Mouse (Mus musculus): ENCODE measurements around the gene Prkg2. TPM values are rescaled to one million over a fixed set of nuclear protein-coding genes. Genes with fewer than 3 reads are reported as not detected.

Prkg2 gene
- polyA plus RNA-seq, 1 experiment from 2014 or later = 0.31 TPM

GRCm38 (mm10) chr5:99026343-99026742 is 10.8 kb downstream of the Prkg2 start:
- ATAC-seq (ENCODE audit: low read depth) = no peak
- Histone ChIP-seq H3K9me3 (replicated peaks; ENCODE audit: control insufficient read depth, low read length) (no peaks in the 10 kb centered on the region), H3K27ac (ENCODE audit: low read length) (no peak overlapping the region), H3K36me3 (ENCODE audit: control insufficient read depth, insufficient read depth) (no peaks in the 10 kb centered on the region), H3K4me1 (ENCODE audit: control insufficient read depth, low read depth, low read length) (no peaks in the 10 kb centered on the region), H3K9ac (ENCODE audit: low read depth, low read length) (no peak overlapping the region), H3K27me3 (ENCODE audit: control insufficient read depth, insufficient read depth, low read depth, low read length) (no peaks in the 10 kb centered on the region), H3K4me2 (ENCODE audit: low read depth, low read length) (no peak overlapping the region), H3K4me3 (ENCODE audit: low read depth, low read length) (no peak overlapping the region)
- 45% methylated on average over 3 of the region's 3 CpGs for WGBS (ENCODE audit: insufficient replicate concordance)

- WGBS (ENCODE audit: insufficient replicate concordance) = 69% methylated on average over 6 of the region's 6 CpGs
Measured at GRCm38 (mm10) chr5:99019709-99020108, 17.4 kb downstream of the Prkg2 start.

DNA sequence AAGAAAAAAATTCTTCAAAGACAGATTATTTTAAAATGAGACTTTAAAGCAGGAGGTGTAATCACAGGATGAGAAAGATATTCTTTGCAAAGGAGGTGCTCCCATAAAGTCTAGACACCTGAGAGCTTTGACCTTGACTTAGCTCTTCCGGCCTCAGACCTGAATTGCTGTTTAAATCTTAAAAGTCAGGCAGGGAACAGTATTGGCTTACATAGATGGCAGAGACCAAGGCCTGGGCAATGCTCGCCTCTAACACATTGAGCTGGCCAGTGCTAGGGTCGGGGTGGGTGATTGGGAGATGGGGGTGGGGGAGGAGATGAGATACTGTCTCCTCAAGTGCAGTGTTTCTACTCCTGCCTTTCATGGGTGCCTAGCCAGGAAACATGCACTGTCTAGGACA is 22.0 kb downstream of the Prkg2 start:
- ATAC-seq (ENCODE audit: low read depth) = no peak
- 47% methylated on average over 3 of the region's 3 CpGs for WGBS (ENCODE audit: insufficient replicate concordance)
- no peak overlapping the region for H3K4me2 ChIP-seq (ENCODE audit: low read depth, low read length)

More at GRCm38 (mm10) chr5:99019709-99020108, 17.4 kb downstream of the Prkg2 start:
- H3K4me2 ChIP-seq (ENCODE audit: low read depth, low read length) = no peak overlapping the region
- no peak overlapping the region for H3K27ac ChIP-seq (ENCODE audit: low read length)
- no peak overlapping the region for H3K9ac ChIP-seq (ENCODE audit: low read depth, low read length)
- H3K4me1 ChIP-seq (ENCODE audit: control insufficient read depth, low read depth, low read length) = no peaks in the 10 kb centered on the region
- H3K27me3 ChIP-seq (ENCODE audit: control insufficient read depth, insufficient read depth, low read depth, low read length) = no peaks in the 10 kb centered on the region
- no peaks in the 10 kb centered on the region for H3K36me3 ChIP-seq (ENCODE audit: control insufficient read depth, insufficient read depth)
- no peak for ATAC-seq (ENCODE audit: low read depth)
- no peaks in the 10 kb centered on the region for H3K9me3 ChIP-seq (replicated peaks; ENCODE audit: control insufficient read depth, low read length)
- no peak overlapping the region for H3K4me3 ChIP-seq (ENCODE audit: low read depth, low read length)

DNA sequence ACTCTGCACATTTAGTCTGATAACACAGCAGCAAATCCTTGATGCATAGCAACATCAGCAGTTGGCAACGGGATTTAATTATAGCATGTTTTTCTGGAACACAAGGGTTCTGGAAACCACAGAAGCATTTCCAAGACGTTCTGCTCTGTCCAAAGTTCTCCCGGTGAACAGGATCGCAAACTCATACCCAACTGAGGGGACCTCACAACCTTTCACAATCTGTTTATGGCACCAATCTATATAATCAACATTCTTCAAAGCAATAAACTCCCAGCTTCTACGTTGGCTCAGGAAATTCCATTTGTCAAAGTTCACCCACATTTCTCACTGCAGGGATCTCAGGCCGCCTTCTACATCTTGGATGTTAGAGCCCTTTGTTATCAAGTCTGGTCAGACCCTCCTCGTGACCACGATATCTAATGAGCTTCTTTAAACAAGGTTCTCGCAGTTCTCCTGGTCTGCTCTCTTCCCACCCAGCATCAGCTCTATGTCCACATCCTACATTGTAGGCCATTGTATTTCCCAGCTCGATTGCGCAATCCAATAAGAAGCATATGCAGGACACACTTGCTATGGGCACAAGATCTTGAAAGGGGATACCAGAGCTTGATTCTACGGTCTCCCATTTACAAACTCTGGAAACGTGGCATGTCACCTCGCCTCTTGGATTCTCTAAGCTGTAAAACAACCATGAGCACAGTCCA is 26.6 kb downstream of the Prkg2 start:
- Histone ChIP-seq H3K36me3 (ENCODE audit: control insufficient read depth, insufficient read depth) (no peaks in the 10 kb centered on the region), H3K9ac (ENCODE audit: low read depth, low read length) (no peak overlapping the region), H3K4me2 (ENCODE audit: low read depth, low read length) (no peak overlapping the region), H3K9me3 (replicated peaks; ENCODE audit: control insufficient read depth, low read length) (no peaks in the 10 kb centered on the region), H3K27ac (ENCODE audit: low read length) (no peak overlapping the region), H3K4me1 (ENCODE audit: control insufficient read depth, low read depth, low read length) (no peaks in the 10 kb centered on the region), H3K4me3 (ENCODE audit: low read depth, low read length) (no peak overlapping the region), H3K27me3 (ENCODE audit: control insufficient read depth, insufficient read depth, low read depth, low read length) (no peaks in the 10 kb centered on the region)
- 52% methylated on average over 14 of the region's 14 CpGs for WGBS (ENCODE audit: insufficient replicate concordance)
- ATAC-seq (ENCODE audit: low read depth) = no peak

More for the DNA sequence above, 22.0 kb downstream of the Prkg2 start:
- Histone ChIP-seq H3K36me3 (ENCODE audit: control insufficient read depth, insufficient read depth) (no peaks in the 10 kb centered on the region), H3K4me1 (ENCODE audit: control insufficient read depth, low read depth, low read length) (no peaks in the 10 kb centered on the region), H3K9me3 (replicated peaks; ENCODE audit: control insufficient read depth, low read length) (no peaks in the 10 kb centered on the region), H3K27ac (ENCODE audit: low read length) (no peak overlapping the region), H3K9ac (ENCODE audit: low read depth, low read length) (no peak overlapping the region), H3K4me3 (ENCODE audit: low read depth, low read length) (no peak overlapping the region), H3K27me3 (ENCODE audit: control insufficient read depth, insufficient read depth, low read depth, low read length) (no peaks in the 10 kb centered on the region)

DNA sequence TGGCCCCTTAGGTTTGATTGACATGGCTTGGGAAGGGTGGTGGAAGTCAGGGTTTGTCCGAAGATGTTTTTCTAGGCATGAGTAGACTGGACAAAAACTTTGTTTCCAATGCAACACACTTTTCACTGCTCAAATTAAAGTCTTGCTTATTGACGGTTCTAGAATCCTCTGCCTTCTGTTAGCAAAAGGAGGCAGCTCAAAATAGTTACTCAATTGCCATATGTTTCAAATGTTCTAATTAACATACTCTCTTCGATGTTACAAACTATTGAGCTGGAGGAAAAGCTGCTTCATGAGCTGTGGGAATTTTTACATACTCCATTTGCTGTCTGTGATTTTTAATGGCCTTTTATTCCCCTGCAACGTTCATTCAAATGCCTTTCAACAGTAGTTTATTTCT is 39.0 kb downstream of the Prkg2 start:
- Histone ChIP-seq H3K36me3 (ENCODE audit: control insufficient read depth, insufficient read depth) (no peaks in the 10 kb centered on the region), H3K4me3 (ENCODE audit: low read depth, low read length) (no peak overlapping the region), H3K27ac (ENCODE audit: low read length) (no peak overlapping the region), H3K4me1 (ENCODE audit: control insufficient read depth, low read depth, low read length) (no peaks in the 10 kb centered on the region), H3K27me3 (ENCODE audit: control insufficient read depth, insufficient read depth, low read depth, low read length) (no peaks in the 10 kb centered on the region), H3K9me3 (replicated peaks; ENCODE audit: control insufficient read depth, low read length) (no peaks in the 10 kb centered on the region), H3K4me2 (ENCODE audit: low read depth, low read length) (no peak overlapping the region), H3K9ac (ENCODE audit: low read depth, low read length) (no peak overlapping the region)
- WGBS (ENCODE audit: insufficient replicate concordance) = 58% methylated on average over 4 of the region's 4 CpGs
- ATAC-seq (ENCODE audit: low read depth) = no peak

DNA sequence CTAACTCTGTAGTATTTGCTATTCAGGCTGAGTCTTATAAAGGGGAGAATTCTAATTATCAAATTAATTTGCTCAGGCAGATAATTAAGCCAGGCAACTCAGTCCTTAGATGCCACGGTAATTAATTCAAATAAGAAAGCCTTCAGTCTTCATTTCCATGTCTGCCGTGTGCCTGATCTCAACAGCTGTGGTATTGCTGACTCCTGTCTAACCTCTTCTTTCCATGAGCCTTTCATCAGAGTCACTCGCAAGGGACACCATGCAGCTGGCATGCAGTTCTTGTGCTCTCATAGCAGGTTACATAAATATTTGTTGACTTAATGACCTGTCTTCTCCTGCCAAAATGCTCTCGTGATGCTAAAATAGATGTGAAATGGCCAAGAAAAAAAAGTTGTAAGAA is 41.4 kb downstream of the Prkg2 start:
- Histone ChIP-seq H3K4me3 (ENCODE audit: low read depth, low read length) (no peak overlapping the region), H3K27me3 (ENCODE audit: control insufficient read depth, insufficient read depth, low read depth, low read length) (no peaks in the 10 kb centered on the region), H3K27ac (ENCODE audit: low read length) (no peak overlapping the region), H3K4me2 (ENCODE audit: low read depth, low read length) (no peak overlapping the region), H3K4me1 (ENCODE audit: control insufficient read depth, low read depth, low read length) (no peaks in the 10 kb centered on the region), H3K36me3 (ENCODE audit: control insufficient read depth, insufficient read depth) (no peaks in the 10 kb centered on the region), H3K9ac (ENCODE audit: low read depth, low read length) (no peak overlapping the region), H3K9me3 (replicated peaks; ENCODE audit: control insufficient read depth, low read length) (no peaks in the 10 kb centered on the region)
- WGBS (ENCODE audit: insufficient replicate concordance) = 62% methylated on average over 4 of the region's 4 CpGs
- ATAC-seq (ENCODE audit: low read depth) = no peak

GRCm38 (mm10) chr5:98991600-98991999 is 45.6 kb downstream of the Prkg2 start:
- no peak overlapping the region for H3K4me2 ChIP-seq (ENCODE audit: low read depth, low read length)
- 57% methylated on average over 4 of the region's 4 CpGs for WGBS (ENCODE audit: insufficient replicate concordance)
- H3K27ac ChIP-seq (ENCODE audit: low read length) = no peak overlapping the region
- H3K9me3 ChIP-seq (replicated peaks; ENCODE audit: control insufficient read depth, low read length) = no peaks in the 10 kb centered on the region
- no peak overlapping the region for H3K4me3 ChIP-seq (ENCODE audit: low read depth, low read length)
- H3K27me3 ChIP-seq (ENCODE audit: control insufficient read depth, insufficient read depth, low read depth, low read length) = no peaks in the 10 kb centered on the region
- H3K36me3 ChIP-seq (ENCODE audit: control insufficient read depth, insufficient read depth) = no peaks in the 10 kb centered on the region
- no peaks in the 10 kb centered on the region for H3K4me1 ChIP-seq (ENCODE audit: control insufficient read depth, low read depth, low read length)
- no peak overlapping the region for H3K9ac ChIP-seq (ENCODE audit: low read depth, low read length)
- ATAC-seq (ENCODE audit: low read depth) = no peak

GRCm38 (mm10) chr5:98987634-98988033 is 49.5 kb downstream of the Prkg2 start:
- no peaks in the 10 kb centered on the region for H3K36me3 ChIP-seq (ENCODE audit: control insufficient read depth, insufficient read depth)
- no peak overlapping the region for H3K4me2 ChIP-seq (ENCODE audit: low read depth, low read length)
- no peak overlapping the region for H3K4me3 ChIP-seq (ENCODE audit: low read depth, low read length)
- WGBS (ENCODE audit: insufficient replicate concordance) = 48% methylated on average over 1 of the region's 1 CpGs
- no peak overlapping the region for H3K27ac ChIP-seq (ENCODE audit: low read length)
- no peaks in the 10 kb centered on the region for H3K9me3 ChIP-seq (replicated peaks; ENCODE audit: control insufficient read depth, low read length)
- H3K9ac ChIP-seq (ENCODE audit: low read depth, low read length) = no peak overlapping the region
- H3K27me3 ChIP-seq (ENCODE audit: control insufficient read depth, insufficient read depth, low read depth, low read length) = no peaks in the 10 kb centered on the region
- no peak for ATAC-seq (ENCODE audit: low read depth)
- no peaks in the 10 kb centered on the region for H3K4me1 ChIP-seq (ENCODE audit: control insufficient read depth, low read depth, low read length)

DNA sequence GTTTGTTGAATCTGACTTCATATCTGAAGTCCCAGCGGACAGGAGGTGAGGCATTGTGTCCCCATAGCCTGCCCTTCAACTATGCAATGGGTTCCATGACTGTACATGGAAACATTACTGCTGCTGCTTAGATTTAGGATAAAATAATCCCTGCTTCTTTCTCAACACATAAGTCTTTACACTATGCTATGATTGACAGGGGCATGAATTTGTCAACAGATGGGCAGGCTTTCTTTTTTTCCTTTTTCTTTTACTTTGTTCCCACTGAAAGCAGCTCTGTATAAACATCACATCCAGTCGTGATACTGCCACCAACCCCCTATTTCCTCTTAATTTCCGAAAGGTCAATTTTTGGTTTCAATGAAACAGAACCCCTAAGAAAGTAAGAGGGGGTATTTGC is 50.0 kb downstream of the Prkg2 start:
- no peak overlapping the region for H3K4me3 ChIP-seq (ENCODE audit: low read depth, low read length)
- no peaks in the 10 kb centered on the region for H3K27me3 ChIP-seq (ENCODE audit: control insufficient read depth, insufficient read depth, low read depth, low read length)
- no peaks in the 10 kb centered on the region for H3K9me3 ChIP-seq (replicated peaks; ENCODE audit: control insufficient read depth, low read length)
- no peak overlapping the region for H3K27ac ChIP-seq (ENCODE audit: low read length)
- no peaks in the 10 kb centered on the region for H3K36me3 ChIP-seq (ENCODE audit: control insufficient read depth, insufficient read depth)
- no peak overlapping the region for H3K4me2 ChIP-seq (ENCODE audit: low read depth, low read length)
- no peak for ATAC-seq (ENCODE audit: low read depth)
- no peak overlapping the region for H3K9ac ChIP-seq (ENCODE audit: low read depth, low read length)
- H3K4me1 ChIP-seq (ENCODE audit: control insufficient read depth, low read depth, low read length) = no peaks in the 10 kb centered on the region
- WGBS (ENCODE audit: insufficient replicate concordance) = 48% methylated on average over 3 of the region's 3 CpGs

Measured in liver, embryonic 16.5 days (tissue).